Mouse (Mus musculus) stomach, embryonic 14.5 days (tissue): ENCODE measurements at regions not wholly inside any gene's neighbourhood (a gene's known extent, or its start where the extent isn't known, plus 50 kb on each side); places are given as distances from the start of the nearest gene placed in this dataset.

Experiments
- ATAC-seq: fragments of 200-750 bp; cut with Nextera tagmentation; 2 replicates; pipeline ENCODE4 v1.8.0; 2017; ENCODE audit warnings: low read depth, moderate TSS enrichment; ENCODE audit not compliant: insufficient number of reproducible peaks, insufficient read depth, low FRiP score
- H3K27ac ChIP-seq: fragments of 300-500 bp; sonication (generic); 2 replicates; pipeline ENCODE4 v1.5.1; 2014; ENCODE audit warnings: mild to moderate bottlenecking, low read length, moderate library complexity, mixed read lengths
- H3K27me3 ChIP-seq: fragments of 300-500 bp; sonication (generic); 2 replicates; pipeline ENCODE4 v1.6.1; 2014; ENCODE audit warnings: low read length, control low read depth, mixed read lengths; ENCODE audit not compliant: control insufficient read depth, insufficient read depth
- H3K36me3 ChIP-seq: fragments of 300-500 bp; sonication (generic); 2 replicates; pipeline ENCODE4 v1.6.1; 2014; ENCODE audit warnings: mild to moderate bottlenecking, control low read depth, low read length, moderate library complexity, mixed read lengths; ENCODE audit not compliant: control insufficient read depth, insufficient read depth
- H3K4me1 ChIP-seq: fragments of 300-500 bp; sonication (generic); 2 replicates; pipeline ENCODE4 v1.6.1; 2014; ENCODE audit warnings: low read length, control low read depth, mixed read lengths; ENCODE audit not compliant: control insufficient read depth, insufficient read depth
- H3K4me2 ChIP-seq: fragments of 300-500 bp; sonication (generic); replicated peaks from 2 replicates; pipeline ENCODE4 v1.6.1; 2014; ENCODE audit warnings: low read depth, low read length, control low read depth
- H3K4me3 ChIP-seq: fragments of 300-500 bp; sonication (generic); 2 replicates; pipeline ENCODE4 v1.5.1; 2014; ENCODE audit warnings: low read depth, low read length, control low read depth
- H3K9ac ChIP-seq: fragments of 300-500 bp; sonication (generic); replicated peaks from 2 replicates; pipeline ENCODE4 v1.6.1; 2014; ENCODE audit warnings: low read depth, mild to moderate bottlenecking, control low read depth, low read length, moderate library complexity, mixed read lengths
- H3K9me3 ChIP-seq: fragments of 300-500 bp; sonication (generic); 2 replicates; pipeline ENCODE4 v1.6.1; 2016; ENCODE audit warnings: low read depth, low read length, control low read depth; ENCODE audit not compliant: control insufficient read depth
- WGBS: fragments of 180-500 bp; shearing (Covaris S2); extraction: QIAGEN DNeasy Blood & Tissue Kit; methylation state at CpG from one replicate; pipeline ENCODE4 v1.1.7; 2014; 5-methylcytosine and 5-hydroxymethylcytosine counted together

DNA sequence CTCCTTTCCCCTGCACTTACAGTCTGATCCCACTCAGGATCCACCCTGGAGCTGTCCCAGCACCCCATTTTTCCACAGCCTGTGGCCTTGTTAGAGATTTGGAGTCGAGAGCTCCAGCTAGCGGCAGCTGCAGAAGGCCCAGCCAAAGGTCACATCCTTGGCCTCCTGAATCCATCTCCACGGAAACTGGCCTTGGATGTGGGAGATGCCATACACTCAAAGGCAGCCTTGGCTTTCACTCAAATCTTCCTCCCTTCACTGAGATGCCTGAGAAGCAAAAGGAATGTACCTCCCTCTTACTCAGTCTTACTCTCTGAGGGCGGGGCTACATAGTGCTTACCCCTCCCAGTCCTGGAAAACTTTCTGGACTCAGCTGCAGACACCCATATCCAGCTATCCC, 56.2 kb upstream of the Ky start:
- Histone ChIP-seq H3K4me3 (no peak overlapping the region), H3K4me2 (no peak overlapping the region), H3K27me3 (no peaks in the 10 kb centered on the region), H3K9ac (no peak overlapping the region), H3K27ac (no peak overlapping the region), H3K4me1 (no peaks in the 10 kb centered on the region), H3K9me3 (no peaks in the 10 kb centered on the region), H3K36me3 (no peaks in the 10 kb centered on the region)
- no peak for ATAC-seq
- WGBS: 71% methylated on average over 4 of the region's 4 CpGs

DNA sequence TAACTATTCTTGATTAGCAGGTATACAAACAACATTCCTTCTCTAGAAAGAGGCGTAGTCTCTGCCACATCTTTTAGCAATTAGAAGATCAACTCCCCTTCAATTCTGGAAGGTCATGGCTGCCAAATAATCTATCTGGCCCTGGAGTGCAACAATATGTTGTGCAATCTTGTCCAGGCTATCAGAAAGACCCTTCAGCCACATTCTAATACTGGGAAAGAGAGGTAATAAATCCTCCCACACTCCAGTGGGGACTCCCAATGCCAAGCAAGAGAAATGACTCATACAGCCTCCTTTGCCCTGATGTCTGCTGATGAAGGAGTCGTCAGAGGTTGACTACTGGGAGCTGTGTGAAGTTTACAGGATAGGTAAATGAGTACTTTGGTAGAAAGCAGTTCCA, 59.5 kb upstream of the Ky start:
- Histone ChIP-seq H3K9ac (no peak overlapping the region), H3K4me3 (no peak overlapping the region), H3K27ac (no peak overlapping the region), H3K9me3 (no peaks in the 10 kb centered on the region), H3K4me2 (no peak overlapping the region), H3K4me1 (no peaks in the 10 kb centered on the region), H3K36me3 (no peaks in the 10 kb centered on the region), H3K27me3 (no peaks in the 10 kb centered on the region)
- WGBS: 65% methylated on average over 2 of the region's 2 CpGs
- no peak for ATAC-seq

DNA sequence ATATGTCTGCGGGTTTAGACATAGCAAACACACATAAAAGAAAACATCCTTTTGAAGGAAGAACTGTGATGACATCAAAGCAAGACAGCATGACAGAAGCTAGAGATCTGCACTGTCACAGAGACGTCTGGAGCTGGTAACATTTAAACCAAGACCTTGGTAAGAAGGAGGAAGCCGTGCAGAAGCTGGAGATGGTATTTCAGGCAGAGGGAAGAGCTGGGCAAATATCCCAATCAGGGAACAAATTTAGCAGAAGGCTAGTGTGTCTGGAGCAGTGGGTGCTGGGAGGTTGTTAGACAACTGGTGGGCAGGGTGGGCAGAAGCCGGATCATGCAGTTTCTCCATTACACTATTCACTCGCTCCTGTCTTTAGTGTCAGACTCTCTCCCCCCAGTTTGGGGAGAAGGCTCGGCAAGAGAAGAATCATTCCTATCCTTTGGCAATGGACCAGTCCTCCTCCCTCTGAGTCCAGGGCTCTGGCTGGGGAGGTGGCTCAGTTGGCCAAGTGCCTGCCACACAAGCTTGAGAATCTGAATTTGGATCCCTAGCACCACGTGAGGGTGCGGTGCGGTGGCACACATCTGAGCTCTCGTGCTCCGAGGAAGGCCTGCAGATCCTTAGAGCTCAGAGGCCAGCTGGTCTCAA, 63.2 kb upstream of the Ky start:
- ATAC-seq: no peak
- Histone ChIP-seq H3K4me2 (no peak overlapping the region), H3K4me1 (no peaks in the 10 kb centered on the region), H3K9me3 (no peaks in the 10 kb centered on the region), H3K27ac (no peak overlapping the region), H3K36me3 (no peaks in the 10 kb centered on the region), H3K9ac (no peak overlapping the region), H3K27me3 (no peaks in the 10 kb centered on the region), H3K4me3 (no peak overlapping the region)
- WGBS: 80% methylated on average over 11 of the region's 11 CpGs

DNA sequence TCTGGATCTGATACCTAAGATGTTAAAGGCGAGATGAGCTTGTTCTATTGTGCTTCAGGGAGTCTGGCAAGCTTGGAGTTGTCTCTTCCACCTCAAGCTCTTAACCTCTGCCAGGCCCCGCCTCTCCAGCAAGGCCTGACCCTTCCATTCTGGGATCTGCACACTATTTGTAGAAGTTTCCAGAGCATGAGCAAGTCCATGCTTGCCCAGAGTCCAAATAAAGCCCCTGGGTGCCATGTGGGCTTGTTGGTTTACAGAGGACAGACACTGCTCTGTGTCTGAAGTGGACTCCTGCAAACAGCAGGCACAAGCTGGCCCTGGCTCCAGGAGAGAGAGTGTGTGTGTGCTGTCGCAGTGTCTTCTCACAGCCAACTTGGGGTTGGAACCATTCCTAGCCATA, 67.9 kb upstream of the Ky start:
- no peak overlapping the region for H3K4me2 ChIP-seq
- no peak overlapping the region for H3K4me3 ChIP-seq
- H3K9me3 ChIP-seq: no peaks in the 10 kb centered on the region
- no peak for ATAC-seq
- H3K36me3 ChIP-seq: no peaks in the 10 kb centered on the region
- H3K9ac ChIP-seq: no peak overlapping the region
- H3K27me3 ChIP-seq: no peaks in the 10 kb centered on the region
- 74% methylated on average over 3 of the region's 3 CpGs for WGBS
- no peaks in the 10 kb centered on the region for H3K4me1 ChIP-seq
- H3K27ac ChIP-seq: no peak overlapping the region

DNA sequence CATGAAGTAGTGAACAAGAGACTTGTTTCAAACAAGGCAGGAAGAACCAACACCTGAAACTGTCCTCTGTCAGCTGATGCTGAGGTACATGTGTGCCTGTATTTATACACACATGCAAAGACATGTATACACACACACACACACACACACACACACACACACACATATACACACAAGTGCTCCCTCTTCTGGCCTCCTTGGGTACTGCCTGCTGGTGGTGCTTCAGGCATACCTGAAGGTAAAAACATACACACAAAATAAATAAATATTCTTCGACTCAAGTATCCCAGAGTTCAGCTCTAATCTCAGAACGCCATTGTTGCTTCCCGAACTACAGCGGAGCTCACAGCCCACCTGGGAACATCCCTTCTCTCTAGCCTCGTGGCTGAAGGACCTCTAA, 69.2 kb upstream of the Ky start:
- H3K4me1 ChIP-seq: no peaks in the 10 kb centered on the region
- no peaks in the 10 kb centered on the region for H3K36me3 ChIP-seq
- WGBS: 77% methylated on average over 5 of the region's 5 CpGs
- H3K27me3 ChIP-seq: no peaks in the 10 kb centered on the region
- H3K27ac ChIP-seq: no peak overlapping the region
- no peak overlapping the region for H3K9ac ChIP-seq
- no peak for ATAC-seq
- no peak overlapping the region for H3K4me3 ChIP-seq
- H3K4me2 ChIP-seq: no peak overlapping the region
- H3K9me3 ChIP-seq: no peaks in the 10 kb centered on the region

DNA sequence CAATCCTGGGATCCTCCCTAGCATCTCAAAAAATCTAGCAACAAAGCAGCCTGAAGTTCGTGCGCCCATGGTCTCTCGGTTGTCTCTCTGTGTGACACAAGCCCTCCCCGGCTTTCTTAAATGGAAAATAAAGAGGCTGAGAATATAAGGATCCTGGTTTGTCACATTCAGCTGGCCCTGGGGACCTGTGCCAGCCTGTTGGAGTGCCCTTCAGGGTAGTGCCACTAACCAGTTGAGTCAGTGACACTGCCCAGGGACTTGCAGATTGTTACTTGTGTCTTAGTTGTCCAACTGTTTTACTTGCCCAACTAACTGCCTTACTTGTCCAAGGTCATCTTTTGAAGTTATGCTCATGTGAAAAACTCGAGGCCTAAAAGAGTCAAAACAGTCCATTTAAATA, 73.5 kb upstream of the Ephb1 start:
- no peak overlapping the region for H3K4me3 ChIP-seq
- no peak overlapping the region for H3K27ac ChIP-seq

DNA sequence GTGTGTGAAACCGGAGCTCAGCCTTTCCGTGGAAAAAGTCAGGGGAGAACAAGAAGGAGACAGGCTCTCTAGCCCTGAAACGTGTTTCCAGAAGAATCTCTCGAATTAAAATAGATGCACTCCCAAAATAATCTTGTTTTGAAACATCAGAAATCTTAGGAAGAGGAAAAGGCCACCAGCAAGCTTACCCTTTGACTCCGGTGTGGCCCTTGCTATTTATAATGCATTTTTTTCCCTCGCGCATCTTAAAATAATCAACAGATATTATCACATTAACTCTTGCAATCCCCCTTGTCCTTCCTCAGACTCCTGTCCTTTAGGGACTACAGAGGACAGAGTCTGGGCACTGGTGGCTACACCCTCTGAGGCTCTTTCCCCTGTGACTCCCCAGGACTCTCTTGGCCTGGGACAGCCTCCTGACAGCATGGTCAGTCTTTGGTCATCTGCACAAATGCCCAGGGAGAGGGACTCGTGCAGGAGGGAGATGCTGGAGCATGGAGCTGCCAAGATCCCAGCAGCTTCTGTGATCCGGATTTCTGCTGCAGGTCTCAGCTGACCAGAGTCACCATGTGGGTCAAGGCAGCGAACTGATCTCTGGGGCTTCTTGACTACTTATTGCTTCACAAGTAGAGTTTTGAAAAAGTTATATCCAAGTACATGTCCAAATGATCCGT, 70.3 kb upstream of the Ephb1 start:
- H3K27ac ChIP-seq: no peak overlapping the region
- no peaks in the 10 kb centered on the region for H3K27me3 ChIP-seq
- no peak for ATAC-seq
- no peak overlapping the region for H3K9ac ChIP-seq
- 49% methylated on average over 11 of the region's 11 CpGs for WGBS
- H3K9me3 ChIP-seq: no peaks in the 10 kb centered on the region
- H3K4me2 ChIP-seq: peak overlapping the region; percentile 24
- no peaks in the 10 kb centered on the region for H3K36me3 ChIP-seq
- H3K4me3 ChIP-seq: no peak overlapping the region
- peaks cover 6% of the 10 kb centered on the region; the same call in 1 of the 2 replicates for H3K4me1 ChIP-seq

More for the DNA sequence above, 73.5 kb upstream of the Ephb1 start:
- Histone ChIP-seq H3K36me3 (no peaks in the 10 kb centered on the region), H3K27me3 (no peaks in the 10 kb centered on the region), H3K9me3 (no peaks in the 10 kb centered on the region), H3K9ac (no peak overlapping the region), H3K4me1 (peaks cover 6% of the 10 kb centered on the region; the same call in 1 of the 2 replicates), H3K4me2 (no peak overlapping the region)
- no peak for ATAC-seq
- WGBS: 85% methylated on average over 5 of the region's 5 CpGs

DNA sequence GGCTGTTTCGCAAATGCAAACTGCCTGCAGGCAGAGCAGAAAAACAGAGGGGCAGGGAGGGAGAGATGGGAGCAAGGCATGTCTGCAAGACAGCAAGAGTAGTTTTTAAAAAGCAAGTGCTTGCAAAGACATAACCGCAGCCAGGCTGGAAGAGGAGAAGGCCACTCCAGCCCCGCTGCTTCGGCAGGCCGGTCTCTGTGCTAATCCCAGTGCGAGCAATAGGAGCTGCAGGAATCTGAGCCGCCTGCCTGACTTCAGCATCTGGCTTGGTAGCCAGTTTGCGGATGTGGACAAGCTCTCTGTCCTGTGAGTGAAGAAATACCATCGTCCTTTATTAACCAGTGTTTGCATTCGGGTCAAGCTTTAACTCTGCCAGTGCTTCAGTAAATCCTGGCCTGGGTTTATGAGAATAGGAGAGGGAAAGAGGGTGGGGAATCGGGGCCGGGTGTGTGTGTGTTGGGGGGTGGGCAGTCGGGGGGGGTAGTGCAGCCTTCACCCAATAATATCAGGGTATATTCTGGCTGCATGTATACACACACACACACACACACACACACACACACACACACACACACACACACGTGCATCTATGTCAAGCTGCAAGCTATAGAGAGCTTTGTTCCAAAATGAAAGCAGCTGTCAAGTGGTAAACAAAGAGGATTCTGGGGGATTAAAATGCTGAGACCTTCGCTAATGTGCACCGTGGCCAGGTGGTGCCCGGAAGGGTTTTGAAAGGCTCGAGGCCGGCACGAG, 69.6 kb upstream of the Ephb1 start:
- Histone ChIP-seq H3K27me3 (no peaks in the 10 kb centered on the region), H3K9me3 (no peaks in the 10 kb centered on the region), H3K4me2 (peak overlapping the region; percentile 24), H3K27ac (peak overlapping the region; percentile 22; the same call in 1 of the 2 replicates), H3K4me3 (no peak overlapping the region), H3K9ac (no peak overlapping the region), H3K36me3 (no peaks in the 10 kb centered on the region), H3K4me1 (peaks cover 6% of the 10 kb centered on the region; the same call in 1 of the 2 replicates)
- WGBS: 5% methylated on average over 20 of the region's 20 CpGs
- peak; percentile 63; the same call in 1 of the 2 replicates for ATAC-seq
